Mouse (Mus musculus) kidney, postnatal 0 days (tissue): ENCODE data around the gene Asb6. TPM values are rescaled to one million over a fixed set of nuclear protein-coding genes. Genes with fewer than 3 reads are reported as not detected.

ENCODE experiments used
- ATAC-seq: fragments of 200-750 bp; cut with Nextera tagmentation; replicated peaks from 2 replicates; pipeline ENCODE4 v1.8.0; 2017; ENCODE audit warnings: low read depth, moderate number of reproducible peaks, moderate TSS enrichment, moderate library complexity; ENCODE audit not compliant: low FRiP score
- DNase-seq: peaks from one replicate; pipeline ENCODE4 v3.0.0-alpha.2; 2016; ENCODE audit warnings: low spot score
- H3K27ac ChIP-seq: fragments of 300-500 bp; sonication (generic); 2 replicates; pipeline ENCODE4 v1.5.1; 2014; ENCODE audit warnings: mild to moderate bottlenecking
- H3K27me3 ChIP-seq: fragments of 300-500 bp; sonication (generic); 2 replicates; pipeline ENCODE4 v1.6.1; 2014; ENCODE audit warnings: low read length, mixed read lengths; ENCODE audit not compliant: insufficient read depth
- H3K36me3 ChIP-seq: fragments of 300-500 bp; sonication (generic); 2 replicates; pipeline ENCODE4 v1.6.1; 2014; ENCODE audit warnings: low read length, mixed read lengths; ENCODE audit not compliant: insufficient read depth
- H3K4me1 ChIP-seq: fragments of 300-500 bp; sonication (generic); replicated peaks from 2 replicates; pipeline ENCODE4 v1.6.1; 2014; ENCODE audit warnings: antibody characterized with exemption, low read length, mixed read lengths; ENCODE audit not compliant: insufficient read depth
- H3K4me2 ChIP-seq: fragments of 300-500 bp; sonication (generic); 2 replicates; pipeline ENCODE4 v1.6.1; 2014; ENCODE audit warnings: mild to moderate bottlenecking, low read length, moderate library complexity, mixed read lengths
- H3K4me3 ChIP-seq: fragments of 300-500 bp; sonication (generic); replicated peaks from 2 replicates; pipeline ENCODE4 v1.5.1; 2014; ENCODE audit warnings: low read depth, low read length
- H3K9ac ChIP-seq: fragments of 300-500 bp; sonication (generic); 2 replicates; pipeline ENCODE4 v1.6.1; 2014; ENCODE audit warnings: low read depth, low read length
- H3K9me3 ChIP-seq: fragments of 300-500 bp; sonication (generic); replicated peaks from 2 replicates; pipeline ENCODE4 v1.6.1; 2016; ENCODE audit warnings: low read length, inconsistent platforms, mixed read lengths
- CTCF ChIP-seq: IDR thresholded peaks from 2 replicates; pipeline ENCODE4 v1.5.1; 2016; ENCODE audit warnings: antibody characterized with exemption, low read depth, mild to moderate bottlenecking, moderate library complexity
- WGBS: fragments of 180-500 bp; shearing (Covaris S2); extraction: QIAGEN DNeasy Blood & Tissue Kit; methylation state at CpG from one replicate; pipeline ENCODE4 v1.1.7; 2014; 5-methylcytosine and 5-hydroxymethylcytosine counted together
- polyA plus RNA-seq: library from polyadenylated mRNA; unstranded; fragments of >200 nt; fragmentation: Nextera tagmentation; extraction: Ambion mirVana; gene quantifications from 2 replicates; pipeline ENCODE4 v1.2.1, GENCODE M21; 2015

Gene Asb6
- polyA plus RNA-seq, 1 experiment from 2014 or later = 26.1 TPM

- Histone ChIP-seq H3K4me3 (no peak overlapping the region), H3K27ac (no peak overlapping the region), H3K9ac (0 out of 2 replicates have a peak overlapping the region, but pooled peaks have one; percentile 3), H3K4me1 (no peaks in the 10 kb centered on the region), H3K36me3 (no peaks in the 10 kb centered on the region), H3K4me2 (no peak overlapping the region), H3K27me3 (no peaks in the 10 kb centered on the region), H3K9me3 (no peaks in the 10 kb centered on the region)
- TF ChIP-seq CTCF = no peak
- DNase-seq (no peak), ATAC-seq (no peak)
- WGBS = 21% methylated on average over 20 of the region's 20 CpGs
These were observed 22.7 kb upstream of the Asb6 start for GRCm38 (mm10) chr2:30852771-30853313.

DNA sequence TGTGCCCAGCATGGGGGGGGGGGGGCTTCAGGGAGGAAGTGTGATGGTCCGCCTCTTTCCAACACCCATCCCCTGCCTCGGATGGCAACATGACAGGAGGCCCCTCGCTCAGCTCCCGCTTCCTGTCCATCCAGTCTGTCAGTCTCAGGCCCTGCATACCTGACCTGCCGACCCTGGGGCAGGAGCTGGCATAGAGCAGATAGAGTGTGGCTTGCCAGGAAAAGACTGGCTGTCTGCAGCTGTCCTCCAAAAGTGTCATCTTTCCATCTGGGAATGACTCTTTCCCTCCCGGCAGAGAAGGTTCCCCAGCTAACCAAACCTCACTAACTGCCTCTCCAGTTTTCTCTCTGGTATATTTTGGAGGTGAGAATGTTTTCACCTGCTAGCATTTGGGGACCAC is 20.4 kb upstream of the Asb6 start:
- DNase-seq (no peak), ATAC-seq (no peak)
- H3K36me3 ChIP-seq = no peaks in the 10 kb centered on the region
- TF ChIP-seq CTCF = no peak
- H3K4me1 ChIP-seq = no peaks in the 10 kb centered on the region; the same call in 1 of the 2 replicates
- H3K9ac ChIP-seq = no peak overlapping the region
- H3K27ac ChIP-seq = no peak overlapping the region
- H3K4me3 ChIP-seq = no peak overlapping the region
- no peaks in the 10 kb centered on the region for H3K9me3 ChIP-seq
- H3K4me2 ChIP-seq = no peak overlapping the region
- no peaks in the 10 kb centered on the region for H3K27me3 ChIP-seq
- WGBS = 15% methylated on average over 5 of the region's 6 CpGs

DNA sequence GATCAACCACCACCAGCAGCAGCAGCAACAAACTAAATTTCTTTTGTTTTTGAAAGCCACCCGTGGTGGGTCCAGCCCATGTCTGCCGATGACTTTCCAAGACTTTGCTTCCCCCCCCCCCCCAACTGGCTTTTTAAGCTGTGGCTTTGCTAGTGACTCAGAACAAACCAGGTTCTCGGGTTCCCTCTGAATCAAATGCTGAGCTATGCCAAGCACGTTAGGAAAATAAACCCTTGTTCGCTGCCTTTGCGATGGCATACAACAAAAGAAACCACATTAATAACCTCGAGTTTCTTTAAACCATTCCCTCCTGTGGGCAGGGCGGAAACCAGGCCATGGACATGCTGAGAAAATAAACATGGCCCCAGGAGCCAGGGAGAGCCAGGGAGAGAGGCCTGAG is 18.1 kb upstream of the Asb6 start:
- Histone ChIP-seq H3K4me1 (no peaks in the 10 kb centered on the region; the same call in 1 of the 2 replicates), H3K9me3 (no peaks in the 10 kb centered on the region), H3K9ac (no peak overlapping the region), H3K4me2 (no peak overlapping the region), H3K4me3 (no peak overlapping the region), H3K27me3 (no peaks in the 10 kb centered on the region), H3K27ac (no peak overlapping the region), H3K36me3 (no peaks in the 10 kb centered on the region)
- no peak for ATAC-seq
- no peak for DNase-seq
- 54% methylated on average over 8 of the region's 8 CpGs for WGBS
- no peak for TF ChIP-seq CTCF

DNA sequence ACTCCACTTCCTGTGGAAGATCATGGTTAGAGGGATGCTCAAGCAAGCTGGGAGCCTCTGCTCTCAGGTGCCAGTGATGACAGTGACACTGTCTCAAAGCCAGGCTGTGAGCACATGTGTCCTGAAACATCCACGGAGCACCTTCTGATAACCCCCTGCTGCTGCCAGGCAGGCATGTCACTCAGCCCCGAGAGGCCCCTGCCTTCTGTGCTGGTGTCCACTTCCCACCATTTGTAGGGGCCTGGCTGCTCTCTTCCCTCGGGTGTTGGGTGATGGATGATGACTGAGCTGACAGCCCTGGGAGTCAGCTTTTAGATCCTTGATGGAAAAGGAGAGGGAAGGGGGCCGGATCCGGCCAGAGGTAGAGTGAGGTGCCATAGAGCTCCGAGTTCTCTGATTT is 16.6 kb upstream of the Asb6 start:
- Histone ChIP-seq H3K9ac (no peak overlapping the region), H3K27ac (no peak overlapping the region), H3K36me3 (no peaks in the 10 kb centered on the region), H3K4me2 (no peak overlapping the region), H3K4me3 (no peak overlapping the region), H3K9me3 (no peaks in the 10 kb centered on the region), H3K27me3 (no peaks in the 10 kb centered on the region), H3K4me1 (no peaks in the 10 kb centered on the region; the same call in 1 of the 2 replicates)
- no peak for TF ChIP-seq CTCF
- no peak for DNase-seq
- WGBS = 28% methylated on average over 6 of the region's 6 CpGs
- no peak for ATAC-seq

DNA sequence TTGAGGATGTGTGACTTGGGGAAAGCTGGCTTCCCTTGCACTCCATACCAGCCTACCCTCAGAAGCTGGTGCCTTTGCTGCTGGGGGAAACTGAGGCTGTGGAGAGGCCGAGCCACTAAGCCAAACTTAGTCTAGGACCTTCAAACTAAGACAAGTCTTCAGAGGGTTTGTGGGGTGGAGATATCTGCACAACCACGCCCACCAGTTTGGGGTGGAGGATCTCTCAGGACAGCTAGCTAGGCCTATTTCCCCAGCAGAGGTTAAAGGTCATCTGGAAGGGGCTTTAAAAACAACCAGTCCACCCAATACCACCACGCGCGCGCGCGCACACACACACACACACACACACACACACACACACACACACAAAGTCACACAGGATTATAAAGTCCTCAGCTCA is 16.1 kb upstream of the Asb6 start:
- Histone ChIP-seq H3K4me3 (no peak overlapping the region; the same call in 1 of the 2 replicates), H3K4me1 (no peaks in the 10 kb centered on the region; the same call in 1 of the 2 replicates), H3K36me3 (no peaks in the 10 kb centered on the region), H3K9me3 (no peaks in the 10 kb centered on the region), H3K4me2 (peak overlapping the region; percentile 92), H3K27me3 (no peaks in the 10 kb centered on the region), H3K9ac (no peak overlapping the region), H3K27ac (no peak overlapping the region)
- 62% methylated on average over 8 of the region's 8 CpGs for WGBS
- ATAC-seq (no peak), DNase-seq (no peak)
- no peak for TF ChIP-seq CTCF

DNA sequence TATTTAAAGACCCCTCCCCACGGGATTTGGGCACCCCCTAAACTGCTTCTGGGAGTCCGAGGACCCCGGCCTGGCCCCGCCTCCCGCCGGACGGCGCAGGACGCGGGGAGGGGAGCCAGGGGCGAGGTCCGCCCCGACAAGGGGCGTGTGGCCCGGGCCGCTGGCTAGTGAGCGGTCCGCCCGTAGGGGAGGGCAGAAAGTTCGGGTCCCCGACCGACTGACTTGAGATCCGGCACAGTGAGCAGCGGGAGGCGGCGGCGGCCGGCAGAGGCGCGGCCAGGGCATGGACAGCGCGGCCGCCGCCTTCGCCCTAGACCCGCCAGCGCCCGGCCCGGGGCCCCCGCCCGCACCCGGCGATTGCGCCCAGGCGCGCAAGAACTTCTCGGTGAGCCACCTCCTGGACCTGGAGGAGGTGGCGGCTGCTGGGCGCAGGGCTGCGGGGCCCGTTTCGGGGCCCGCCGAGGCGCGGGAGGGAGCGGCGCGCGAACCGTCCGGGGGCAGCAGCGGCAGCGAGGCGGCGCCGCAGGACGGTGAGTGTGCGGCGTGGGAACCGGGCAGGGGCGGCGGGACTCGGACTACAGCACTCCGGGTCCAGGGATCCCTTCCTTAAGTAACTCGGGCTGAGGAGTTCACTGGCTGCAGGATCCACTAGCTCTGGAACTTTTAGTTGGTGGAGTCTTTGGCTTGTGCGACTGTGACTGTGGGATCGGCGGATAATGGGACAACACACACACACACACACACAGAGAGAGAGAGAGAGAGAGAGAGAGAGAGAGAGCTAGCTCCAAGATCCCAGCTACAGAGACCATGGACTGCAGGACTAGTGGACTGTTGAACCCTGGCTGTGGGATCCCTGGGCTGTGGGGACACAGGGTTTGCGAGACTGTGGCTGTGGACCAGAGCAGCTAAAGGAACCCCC is 15.3 kb upstream of the Asb6 start:
- no peaks in the 10 kb centered on the region; the same call in 1 of the 2 replicates for H3K4me1 ChIP-seq
- DNase-seq = peak; percentile 34
- 0 out of 2 replicates have a peak, but pooled peaks have one; percentile 2 for TF ChIP-seq CTCF
- no peaks in the 10 kb centered on the region for H3K9me3 ChIP-seq
- peak overlapping the region; percentile 63 for H3K4me3 ChIP-seq
- H3K4me2 ChIP-seq = peak overlapping the region; percentile 92
- peak; percentile 62 for ATAC-seq
- no peaks in the 10 kb centered on the region for H3K27me3 ChIP-seq
- under 1% methylated on average over 80 of the region's 80 CpGs for WGBS
- H3K36me3 ChIP-seq = no peaks in the 10 kb centered on the region
- no peak overlapping the region for H3K27ac ChIP-seq
- peak overlapping the region; percentile 62 for H3K9ac ChIP-seq
